Mouse (Mus musculus) lung, postnatal 36 days (tissue): ENCODE data around the gene Daw1.

ENCODE experiments used
- DNase-seq: peaks from one replicate; pipeline ENCODE4 v3.0.0; 2022; ENCODE audit warnings: mixed read lengths

Gene Daw1

DNA sequence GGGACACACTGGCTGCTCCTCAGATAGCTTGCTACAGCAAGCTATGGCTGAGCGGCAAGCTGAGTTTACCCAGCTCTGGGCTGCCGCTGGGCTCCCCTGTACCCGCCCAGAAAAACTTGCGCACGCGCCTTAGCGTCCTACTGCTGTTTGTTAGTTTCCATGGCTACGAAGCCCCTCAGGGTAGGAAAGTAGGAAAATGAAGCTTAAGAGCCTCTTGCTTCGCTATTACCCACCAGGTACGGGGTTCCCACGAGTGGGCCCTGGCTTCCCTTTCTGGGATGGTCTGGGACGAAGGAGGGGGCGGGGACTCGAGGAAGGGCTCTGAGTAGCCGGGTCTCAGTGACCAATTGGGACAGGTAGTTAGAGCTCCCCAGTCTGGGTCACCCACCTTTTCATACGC is at the start of gene Daw1:
Daw1 (plus strand) TSS at position 150 of the 400 bp plus-strand sequence.
- DNase-seq = peak; percentile 64

DNA sequence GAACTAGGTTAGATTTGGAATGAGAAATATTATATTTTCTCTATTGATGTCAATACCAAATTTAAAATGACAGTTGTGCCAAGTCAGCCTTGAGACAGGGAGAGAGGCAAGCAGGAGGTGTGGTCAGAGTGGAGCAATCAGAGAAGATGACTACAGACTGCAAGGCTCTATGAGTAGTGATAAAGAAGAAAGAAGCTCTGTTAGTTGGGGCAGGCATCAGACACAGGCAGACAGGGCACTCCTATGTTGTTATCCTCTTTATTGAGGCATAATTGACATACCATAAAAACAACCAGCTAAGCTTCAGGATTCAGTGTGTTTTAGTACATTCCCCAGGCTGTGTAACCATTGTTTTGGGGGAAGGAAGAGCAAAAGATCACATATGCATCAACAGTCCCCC is 48.6 kb upstream of the Daw1 start:
- DNase-seq = no peak

DNA sequence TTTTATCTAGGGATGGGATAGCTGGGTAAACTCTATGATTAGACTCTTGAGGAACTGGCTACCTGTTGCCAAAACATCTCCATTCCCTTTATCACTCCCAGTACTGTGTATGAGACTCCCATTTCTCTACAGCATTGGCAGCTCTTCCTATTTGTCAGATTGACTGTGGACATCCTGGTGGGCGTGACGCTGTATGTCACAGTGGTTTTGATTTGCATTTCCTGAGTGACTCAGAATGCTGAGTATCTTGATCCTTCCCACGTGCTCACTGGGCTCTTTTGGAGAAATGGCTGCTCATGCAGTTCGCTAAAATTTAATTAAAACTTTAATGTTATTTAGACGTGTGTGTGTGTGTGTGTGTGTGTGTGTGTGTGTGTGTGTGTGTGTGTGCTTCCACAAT is 47.8 kb upstream of the Daw1 start:
- DNase-seq = no peak

DNA sequence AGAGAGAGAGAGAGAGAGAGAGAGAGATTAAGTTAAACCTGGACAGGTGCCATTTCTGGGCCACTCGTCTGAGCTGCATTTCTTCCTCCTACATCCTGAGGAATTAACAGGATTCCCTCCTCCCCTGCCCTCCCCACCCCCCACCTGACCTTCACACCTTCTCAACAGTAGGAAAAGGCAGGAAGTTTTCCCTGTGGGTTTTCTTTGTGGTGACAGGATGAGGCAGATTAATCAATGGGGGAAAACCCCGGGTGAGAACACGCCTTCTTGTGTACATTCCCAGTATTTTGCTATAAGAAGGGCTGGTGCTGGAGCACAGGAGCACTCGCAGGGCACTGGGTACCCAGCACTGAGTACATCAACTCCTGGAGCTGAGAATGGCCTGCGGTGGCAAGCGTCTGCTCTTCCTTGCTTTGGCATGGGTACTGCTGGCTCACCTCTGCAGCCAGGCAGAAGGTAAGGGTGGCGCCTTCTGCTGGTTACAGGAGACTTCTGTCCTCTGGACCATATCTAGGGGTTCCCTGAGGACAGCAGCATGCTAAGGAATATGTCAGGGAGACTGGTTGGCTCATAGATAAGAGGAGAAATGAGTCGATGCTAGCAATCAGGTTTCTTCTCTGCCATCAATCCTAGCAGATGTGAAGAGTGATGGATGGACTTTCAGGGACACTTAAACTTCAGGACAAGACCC is 43.0 kb upstream of the Daw1 start, which contains the start of gene Ccl20:
Ccl20 (plus strand) TSS at position 320 of the 691 bp plus-strand sequence.
- DNase-seq = no peak

DNA sequence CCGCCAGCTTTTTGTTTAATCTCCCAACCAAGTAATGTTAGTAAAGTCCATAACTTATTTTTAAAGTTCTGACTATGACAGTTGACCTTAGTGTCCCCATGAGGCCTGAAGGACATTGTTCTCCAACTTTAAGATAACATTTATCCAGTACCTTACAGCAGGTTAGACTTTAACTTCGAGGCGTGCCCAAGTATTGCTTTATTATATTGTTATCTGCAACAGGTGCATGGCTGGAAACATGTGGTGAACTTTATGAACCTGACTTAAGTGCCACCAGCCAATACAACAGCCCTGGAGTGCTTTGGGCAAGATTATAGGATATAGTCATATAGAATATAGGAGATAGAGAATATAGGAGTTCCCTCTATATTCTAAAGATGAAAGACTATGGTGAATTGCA is 42.3 kb upstream of the Daw1 start:
- no peak for DNase-seq

DNA sequence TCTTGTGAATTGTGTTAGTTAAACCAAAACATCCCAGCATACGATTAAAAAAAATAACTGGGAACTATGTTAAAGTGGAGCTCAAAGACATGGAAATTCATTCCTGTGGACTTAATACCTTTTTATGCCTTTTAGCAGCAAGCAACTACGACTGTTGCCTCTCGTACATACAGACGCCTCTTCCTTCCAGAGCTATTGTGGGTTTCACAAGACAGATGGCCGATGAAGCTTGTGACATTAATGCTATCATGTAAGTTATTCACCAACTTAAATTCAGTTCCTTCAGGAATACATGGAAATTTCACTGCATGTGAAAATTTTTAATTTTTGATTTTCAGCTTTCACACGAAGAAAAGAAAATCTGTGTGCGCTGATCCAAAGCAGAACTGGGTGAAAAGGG is 41.9 kb upstream of the Daw1 start:
- DNase-seq = no peak

DNA sequence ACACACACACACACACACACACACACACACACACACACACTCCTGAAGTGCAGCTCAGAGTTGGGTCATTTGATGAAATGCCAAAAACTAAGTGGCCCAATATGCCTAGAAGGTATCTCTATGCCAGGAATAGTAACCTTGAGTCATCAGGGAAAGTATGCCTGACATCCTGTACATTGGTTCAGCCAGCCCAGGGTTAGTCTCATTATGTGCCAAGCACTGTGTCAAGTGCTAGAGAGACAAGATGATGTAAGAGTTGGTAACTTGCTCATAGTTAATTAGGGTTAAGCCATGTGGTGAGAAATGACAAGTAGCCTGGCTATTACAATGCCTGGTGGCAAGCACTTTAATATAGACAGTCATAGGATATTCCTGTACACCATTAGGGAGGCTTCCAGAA is 39.6 kb upstream of the Daw1 start:
- no peak for DNase-seq

DNA sequence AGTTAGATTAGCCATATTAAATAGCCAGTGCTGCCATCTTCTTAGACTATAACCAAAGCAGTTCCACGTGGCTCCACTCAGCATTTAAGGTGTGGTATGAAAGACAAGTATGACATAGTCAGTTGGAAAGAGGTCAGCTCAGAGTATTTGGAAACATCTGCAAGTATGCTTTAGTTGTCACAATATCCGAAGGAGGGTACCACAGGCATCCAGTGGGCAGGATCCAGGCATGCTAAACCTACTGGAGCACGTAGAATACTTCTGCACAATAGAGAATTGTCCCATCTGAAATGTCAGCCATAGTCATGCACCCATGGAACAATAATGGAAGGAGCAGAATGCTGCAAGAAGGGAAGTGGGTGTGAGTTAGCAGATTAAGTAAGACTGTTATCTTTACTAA is 39.2 kb upstream of the Daw1 start:
- no peak for DNase-seq

DNA sequence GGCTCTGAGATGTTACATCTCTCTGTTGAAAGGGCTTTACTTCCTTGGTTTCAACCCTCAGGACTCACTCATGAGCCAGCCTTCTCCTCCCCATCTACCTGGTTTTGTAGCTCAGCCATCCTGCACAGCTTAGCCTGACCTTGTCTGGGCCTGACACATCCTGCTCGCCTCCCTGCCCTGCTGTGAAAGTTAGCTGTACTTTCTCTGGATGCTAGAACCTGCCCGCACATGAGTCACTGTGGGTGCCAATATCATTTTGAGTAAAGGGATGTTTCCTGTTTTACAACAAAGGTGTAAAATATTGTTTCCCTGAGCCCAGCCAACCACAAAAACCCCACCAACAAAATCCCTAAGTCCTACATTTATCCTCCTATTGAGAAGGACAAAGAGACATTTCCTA is 36.4 kb upstream of the Daw1 start:
- DNase-seq = no peak

DNA sequence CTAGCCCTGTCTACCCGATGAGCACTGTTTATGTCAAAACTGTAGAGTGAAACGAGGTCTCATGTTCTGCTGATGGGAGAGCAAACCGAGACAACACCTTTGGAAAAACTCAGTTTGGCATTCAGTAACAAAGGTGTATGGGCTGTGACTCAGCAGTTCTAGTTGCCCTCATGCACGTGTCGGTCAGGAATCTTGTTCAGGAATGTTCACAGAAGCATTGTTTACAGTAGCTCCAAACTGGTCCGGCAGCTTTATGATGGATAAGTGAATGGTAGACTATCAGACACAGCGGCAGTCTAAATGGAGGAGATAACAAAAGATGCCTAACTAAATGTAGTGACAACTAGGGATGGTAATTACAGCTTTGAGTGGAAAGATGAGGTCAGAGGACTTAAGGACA is 23.7 kb upstream of the Daw1 start:
- DNase-seq = peak; percentile 78

DNA sequence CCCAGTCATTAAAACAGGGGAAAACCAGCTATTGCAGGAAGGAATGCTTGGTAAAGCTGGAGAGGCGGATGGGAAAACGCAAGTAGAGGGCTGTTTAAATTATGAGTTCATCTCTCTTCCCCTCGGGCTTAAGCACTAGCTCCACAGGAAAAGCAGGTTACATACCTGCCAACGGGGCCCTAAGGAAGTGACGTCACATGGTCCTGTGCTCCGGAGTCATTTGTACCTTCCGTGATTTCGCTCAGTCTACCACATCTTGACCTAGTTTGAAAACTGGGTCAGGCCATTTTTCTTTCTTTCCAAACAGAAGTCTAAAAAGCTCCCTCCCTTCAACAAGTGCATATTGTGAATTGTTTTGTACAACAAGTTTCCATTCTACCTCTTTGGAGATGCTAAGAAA is 21.7 kb upstream of the Daw1 start:
- DNase-seq = peak; percentile 39

DNA sequence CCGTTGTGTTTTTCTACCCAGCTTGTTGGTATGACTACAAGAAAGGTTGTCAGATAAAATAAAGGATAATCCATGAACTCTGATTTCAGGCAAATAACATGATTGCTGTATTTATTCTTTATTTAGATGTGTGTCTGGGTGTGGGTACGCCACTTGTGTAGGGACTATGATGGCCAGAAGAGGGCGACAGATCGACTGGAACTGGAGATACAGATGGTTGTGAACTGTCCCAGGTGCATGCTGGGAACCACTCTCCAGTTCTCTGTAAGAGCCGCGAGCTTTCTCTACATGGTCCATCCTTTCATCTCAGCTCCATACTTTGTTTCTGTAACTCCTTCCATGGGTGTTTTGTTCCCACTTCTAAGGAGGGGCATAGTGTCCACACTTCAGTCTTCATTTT is 20.8 kb upstream of the Daw1 start:
- no peak for DNase-seq

DNA sequence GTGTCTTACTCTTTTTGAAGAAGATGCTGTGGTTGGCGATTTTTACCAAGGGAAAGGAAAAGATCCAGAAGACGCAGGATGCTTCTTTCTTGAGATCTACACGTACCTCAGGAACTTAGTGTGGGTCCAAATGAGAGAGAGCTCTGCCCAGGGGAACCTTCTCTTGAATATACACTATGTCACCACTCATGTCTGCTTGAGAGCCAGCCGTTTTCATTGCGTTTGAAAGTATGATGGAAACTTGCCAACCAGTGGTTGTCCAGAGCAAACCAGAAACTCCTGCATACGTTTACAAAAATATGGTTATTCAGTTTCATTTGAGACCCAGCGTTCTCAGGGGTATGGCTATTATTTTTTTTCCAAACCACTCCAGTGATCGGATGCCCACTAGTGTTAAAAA is 18.0 kb upstream of the Daw1 start:
- DNase-seq = no peak

DNA sequence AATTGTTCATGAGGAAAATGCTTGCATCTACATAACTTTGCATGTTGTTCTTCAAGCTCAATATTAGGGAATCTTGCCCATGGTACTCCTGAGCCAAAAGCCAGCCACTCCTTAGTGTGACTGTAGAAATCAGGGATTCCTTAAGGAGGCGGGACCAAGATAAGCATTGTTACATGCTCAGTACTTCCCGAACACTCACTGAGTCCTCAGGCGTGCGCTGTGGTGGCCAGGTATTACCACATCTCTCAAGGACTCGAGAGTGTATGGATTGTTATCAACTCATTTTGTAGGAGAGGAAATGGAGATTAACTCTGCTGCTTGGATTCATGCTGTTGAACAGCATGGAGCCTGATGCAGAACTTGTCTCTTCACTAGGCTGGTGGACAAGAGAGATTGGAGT is 17.5 kb upstream of the Daw1 start:
- DNase-seq = peak; percentile 82

DNA sequence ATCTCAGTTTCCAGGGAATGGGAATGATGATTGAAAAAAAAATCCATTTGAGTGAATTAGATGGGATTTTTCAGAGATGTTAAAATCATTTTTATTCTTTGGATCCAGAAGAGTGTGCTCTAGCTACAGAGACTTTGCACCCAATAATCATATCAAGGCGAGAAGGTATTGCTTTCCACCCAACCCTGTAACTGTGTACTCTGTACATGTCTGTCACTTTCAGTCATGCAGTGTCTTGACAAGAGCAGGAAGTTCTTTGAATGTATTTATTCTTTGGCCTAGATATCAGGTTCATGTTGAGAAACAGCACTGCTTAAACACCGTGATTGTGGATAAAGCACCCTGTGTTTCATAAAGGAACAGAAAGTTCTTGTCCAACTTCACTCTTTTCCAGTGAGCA is 13.0 kb upstream of the Daw1 start:
- DNase-seq = no peak

DNA sequence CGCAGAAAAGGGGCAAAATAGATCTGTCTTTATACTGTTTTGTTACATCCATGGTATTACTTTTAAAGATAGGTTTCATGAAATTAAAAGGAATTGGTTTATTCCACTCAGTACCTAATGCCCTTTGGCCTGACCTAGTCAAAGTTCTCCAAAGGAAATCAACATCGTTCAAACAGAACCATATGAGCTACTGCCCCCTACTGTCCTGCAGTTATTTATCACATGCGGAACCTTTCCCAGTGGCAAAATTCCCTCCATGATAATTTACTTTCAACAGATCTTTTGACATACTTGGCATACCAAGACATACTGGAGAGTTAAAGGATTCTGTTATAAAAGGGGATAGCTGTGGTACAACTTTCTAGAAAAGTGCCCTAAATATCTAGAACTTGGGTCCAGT is 9.3 kb upstream of the Daw1 start:
- peak; percentile 70 for DNase-seq

DNA sequence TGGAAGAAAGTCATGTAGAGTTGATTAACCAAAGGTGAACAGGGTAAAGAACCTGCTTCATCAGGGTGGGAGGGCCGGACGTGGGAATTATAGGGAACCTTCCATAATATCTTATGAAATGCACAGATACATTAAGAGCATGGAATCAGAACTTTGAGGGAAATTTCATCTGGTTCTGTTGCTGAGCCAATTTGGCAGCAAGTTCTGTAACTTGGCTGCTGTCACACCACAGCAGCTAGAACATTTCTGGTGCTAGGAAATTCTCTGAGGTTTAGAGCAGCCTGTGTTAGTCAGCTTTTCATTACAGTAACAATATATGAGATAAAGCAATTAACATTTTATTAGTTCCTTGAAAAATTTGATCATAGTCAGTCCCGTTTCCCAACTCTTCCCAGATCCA is 6.6 kb upstream of the Daw1 start:
- DNase-seq = no peak

DNA sequence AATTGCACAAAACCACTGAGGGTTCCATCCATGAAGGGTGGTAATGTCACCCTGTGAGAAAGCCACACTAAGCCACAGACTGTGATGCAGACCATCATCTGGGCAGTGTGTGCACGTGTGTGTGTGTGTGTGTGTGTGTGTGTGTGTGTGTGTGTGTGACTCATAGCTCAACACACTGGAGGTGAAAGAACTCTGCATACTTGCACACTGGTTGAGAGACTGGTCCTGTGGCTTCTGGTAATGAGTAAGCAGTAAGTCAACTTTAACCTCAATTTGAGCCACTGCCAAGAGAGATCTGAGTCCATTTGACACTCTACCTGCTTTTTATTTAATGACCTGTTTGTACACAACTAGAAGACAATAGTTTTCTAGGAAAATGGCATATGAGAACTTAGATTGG is 2.7 kb upstream of the Daw1 start:
- no peak for DNase-seq

DNA sequence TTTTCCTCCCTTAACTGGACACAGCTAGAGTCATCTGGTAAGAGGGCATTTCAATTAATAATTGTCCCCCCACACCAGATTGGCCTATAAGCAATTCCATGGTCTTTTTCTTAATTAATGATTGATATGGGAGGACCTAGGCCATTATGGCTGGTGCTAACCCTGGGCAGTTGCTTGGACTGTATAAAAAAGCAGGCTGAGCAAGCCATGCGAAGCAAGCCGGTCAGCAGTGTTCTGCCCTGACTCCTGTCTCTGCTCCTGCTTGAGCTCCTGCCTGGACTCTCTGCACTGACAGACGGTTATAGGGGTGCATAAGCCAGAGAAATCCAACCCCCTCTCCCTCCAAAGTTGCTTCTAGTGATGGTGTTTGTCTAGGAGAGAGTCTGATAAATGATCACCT is 2.1 kb downstream of the Daw1 start:
- DNase-seq = no peak

DNA sequence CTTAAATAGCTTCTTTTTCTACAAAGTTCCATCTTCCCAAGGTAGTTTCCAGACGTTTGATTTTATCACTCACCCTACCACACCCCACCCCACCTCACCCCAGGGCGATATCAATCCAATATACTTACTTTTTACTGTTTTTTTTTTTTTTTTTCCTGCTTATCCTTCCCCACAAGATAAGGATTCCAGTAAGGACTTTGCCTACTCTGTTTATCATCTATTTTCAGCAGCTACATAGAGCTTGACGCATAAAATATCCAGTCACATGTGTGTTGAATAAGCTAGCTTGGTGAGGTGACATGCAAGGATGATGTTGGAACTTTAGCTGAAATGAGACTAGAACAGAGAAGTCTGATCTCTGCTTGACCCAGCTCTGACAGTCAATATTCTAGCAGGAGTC is 4.5 kb downstream of the Daw1 start:
- DNase-seq = no peak

DNA sequence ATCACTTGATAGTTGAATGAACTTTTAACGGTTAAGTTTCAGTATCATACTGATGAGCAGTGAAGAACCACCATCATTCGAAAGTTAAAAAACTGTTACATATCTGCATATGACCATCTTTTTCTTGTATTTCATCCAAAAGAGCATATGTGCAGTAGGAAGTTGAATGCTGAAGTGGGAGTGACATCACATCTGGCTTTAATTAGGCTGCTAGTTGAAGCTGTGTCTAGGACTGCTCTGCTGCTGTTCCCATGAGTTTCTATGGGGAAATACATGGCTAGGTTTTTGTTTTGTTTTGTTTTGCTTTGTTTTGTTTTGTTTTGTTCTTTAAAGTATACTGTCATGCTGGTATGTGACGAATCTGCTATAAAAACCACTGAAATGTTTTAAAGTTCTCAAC is 9.6 kb downstream of the Daw1 start:
- no peak for DNase-seq

DNA sequence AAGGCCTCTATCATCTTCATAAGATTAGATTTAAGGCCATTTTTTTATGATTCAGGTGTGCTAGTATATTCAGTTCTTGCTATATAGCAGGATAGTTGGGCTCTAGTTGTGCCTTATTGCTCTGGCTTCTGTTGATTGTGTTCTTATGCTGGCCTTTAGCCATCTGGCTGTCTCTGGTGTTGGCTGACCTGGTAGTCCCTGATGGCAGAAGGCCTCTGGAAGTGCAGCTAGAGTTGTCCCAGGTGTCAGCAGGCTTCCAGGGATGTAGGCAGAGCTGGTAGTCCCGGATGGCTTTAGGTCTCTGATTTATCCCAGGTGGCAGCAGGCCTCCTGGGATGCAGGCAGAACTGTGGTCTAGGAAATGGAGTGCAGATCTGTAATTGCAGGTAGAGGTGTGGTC is 16.4 kb downstream of the Daw1 start:
- DNase-seq = no peak

DNA sequence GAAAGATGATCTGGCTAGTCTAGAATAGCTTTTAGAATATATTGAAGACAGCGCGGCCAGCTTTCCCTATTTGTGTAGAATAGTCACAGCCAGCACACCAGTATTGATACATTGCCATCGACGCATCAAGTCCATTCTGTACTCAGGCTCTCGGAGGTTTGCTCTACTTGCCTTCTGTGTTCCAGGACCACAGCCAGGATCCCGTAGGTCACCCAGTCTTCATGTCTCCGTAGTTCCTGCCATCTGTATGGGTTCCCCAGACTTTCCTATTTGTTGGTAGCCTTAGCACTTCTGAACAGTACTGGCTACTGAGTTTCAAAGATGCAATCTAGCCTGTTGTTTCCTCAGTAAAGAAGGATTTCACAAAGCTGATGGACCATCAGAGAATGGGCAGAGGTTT is 20.0 kb downstream of the Daw1 start:
- no peak for DNase-seq

DNA sequence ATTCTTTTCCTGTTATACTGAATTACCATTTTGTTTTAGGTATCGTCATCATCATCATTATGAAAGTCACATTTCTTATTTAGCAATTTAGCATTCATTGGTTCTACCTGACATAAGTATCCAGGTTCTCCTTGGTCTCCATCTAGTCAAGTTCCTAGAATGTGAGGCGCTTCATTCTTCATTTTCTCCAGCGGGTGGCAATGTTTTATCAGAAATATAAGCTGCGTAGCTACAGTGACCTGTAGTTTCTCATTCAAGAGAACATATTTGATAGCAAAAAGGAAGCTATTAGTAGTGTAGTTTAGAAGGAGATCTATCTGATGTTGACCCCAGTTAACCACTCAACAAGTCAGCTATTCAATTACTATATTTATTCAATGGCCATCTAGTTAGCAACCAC is 21.9 kb downstream of the Daw1 start:
- DNase-seq = peak; percentile 15

DNA sequence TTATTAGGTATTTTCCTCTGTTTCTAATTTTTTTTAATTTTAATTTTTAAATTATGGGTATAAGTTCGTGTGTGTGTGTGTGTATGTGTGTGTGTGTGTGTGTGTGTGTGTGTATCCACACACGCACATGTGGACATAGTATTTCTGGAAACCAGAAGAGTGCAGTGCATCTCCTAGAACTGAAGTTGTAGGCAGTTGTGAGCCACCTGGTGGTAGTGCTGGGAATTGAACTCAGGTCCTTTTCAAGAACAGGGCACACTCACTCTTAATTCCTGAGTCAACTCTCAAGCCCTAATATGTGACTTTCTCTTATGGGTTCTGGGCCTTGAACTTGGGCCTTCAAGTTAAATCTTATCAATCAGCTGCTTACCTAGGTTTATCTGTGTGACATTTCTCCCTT is 27.6 kb downstream of the Daw1 start:
- DNase-seq = peak; percentile 78

DNA sequence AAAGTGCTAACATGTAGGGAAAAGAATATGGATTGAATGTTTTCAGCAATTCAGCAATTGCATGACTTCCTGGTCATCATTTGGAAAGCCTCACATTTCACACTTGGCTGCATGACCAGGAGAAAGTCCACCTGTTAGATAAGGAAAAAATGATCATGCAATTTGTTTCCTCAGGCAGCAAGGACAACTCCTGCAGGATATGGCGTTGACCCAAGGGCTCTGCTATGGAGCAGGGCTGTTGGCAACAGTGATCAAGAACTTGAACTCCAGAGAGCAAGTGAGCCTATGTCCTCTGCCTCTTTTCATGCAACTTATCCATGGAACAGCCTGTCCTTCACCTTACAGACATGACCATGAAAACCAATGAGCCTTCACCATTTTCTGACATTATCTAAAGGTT is 50.4 kb downstream of the Daw1 start:
- DNase-seq = no peak
